Mouse (Mus musculus): ENCODE results near the gene Tmem72.

Tmem72 gene

GRCm38 (mm10) chr6:116682317-116682716 is 34.4 kb downstream of the Tmem72 start:
- DNase-seq (ENCODE audit: inconsistent age in 2 of 2, low spot score in 1 of 2), result peak in 1 of 2 experiments; percentile 51

- DNase-seq (ENCODE audit: inconsistent age in 2 of 2, low spot score in 1 of 2), result peak in 1 of 2 experiments; percentile 30
These were observed 37.0 kb downstream of the Tmem72 start for GRCm38 (mm10) chr6:116679563-116680288.

GRCm38 (mm10) chr6:116677321-116677720 is 39.4 kb downstream of the Tmem72 start:
- no peak for DNase-seq (ENCODE audit: inconsistent age in 2 of 2, low spot score in 1 of 2)

GRCm38 (mm10) chr6:116676355-116676913 is 40.3 kb downstream of the Tmem72 start:
- no peak for DNase-seq (ENCODE audit: inconsistent age in 2 of 2, low spot score in 1 of 2)

- peak in 1 of 2 experiments; percentile 32 for DNase-seq (ENCODE audit: inconsistent age in 2 of 2, low spot score in 1 of 2)
These were observed 42.3 kb downstream of the Tmem72 start for GRCm38 (mm10) chr6:116674283-116674886.

GRCm38 (mm10) chr6:116673471-116674282 is 43.0 kb downstream of the Tmem72 start, which contains the start of gene Rassf4:
TSS of gene Rassf4 (minus strand) at chr6:116673952.
- DNase-seq (ENCODE audit: inconsistent age in 2 of 2, low spot score in 1 of 2), result peak; percentile 78 to 94

GRCm38 (mm10) chr6:116672349-116672748 is 44.4 kb downstream of the Tmem72 start:
- DNase-seq (ENCODE audit: inconsistent age in 2 of 2, low spot score in 1 of 2), result no peak

- DNase-seq (ENCODE audit: inconsistent age in 2 of 2, low spot score in 1 of 2), result no peak
These were observed 44.9 kb downstream of the Tmem72 start for GRCm38 (mm10) chr6:116671768-116672167.

GRCm38 (mm10) chr6:116671031-116671430 is 45.7 kb downstream of the Tmem72 start:
- DNase-seq (ENCODE audit: inconsistent age in 2 of 2, low spot score in 1 of 2), result no peak

- no peak for DNase-seq (ENCODE audit: inconsistent age in 2 of 2, low spot score in 1 of 2)
These were observed 46.6 kb downstream of the Tmem72 start for GRCm38 (mm10) chr6:116670144-116670543.

GRCm38 (mm10) chr6:116668682-116669470 is 47.8 kb downstream of the Tmem72 start:
- DNase-seq (ENCODE audit: inconsistent age in 2 of 2, low spot score in 1 of 2), result no peak

GRCm38 (mm10) chr6:116667382-116667781 is 49.3 kb downstream of the Tmem72 start:
- DNase-seq (ENCODE audit: inconsistent age in 2 of 2, low spot score in 1 of 2), result no peak

GRCm38 (mm10) chr6:116666892-116667291 is 49.8 kb downstream of the Tmem72 start:
- no peak for DNase-seq (ENCODE audit: inconsistent age in 2 of 2, low spot score in 1 of 2)

- no peak for DNase-seq (ENCODE audit: inconsistent age in 2 of 2, low spot score in 1 of 2)
These were observed 50.5 kb downstream of the Tmem72 start for GRCm38 (mm10) chr6:116666085-116666750.

- no peak for DNase-seq (ENCODE audit: inconsistent age in 2 of 2, low spot score in 1 of 2)
These were observed 51.9 kb downstream of the Tmem72 start for GRCm38 (mm10) chr6:116664830-116665229.

- DNase-seq (ENCODE audit: inconsistent age in 2 of 2, low spot score in 1 of 2), result no peak
These were observed 52.7 kb downstream of the Tmem72 start for GRCm38 (mm10) chr6:116664031-116664430.

GRCm38 (mm10) chr6:116663364-116663763 is 53.3 kb downstream of the Tmem72 start:
- DNase-seq (ENCODE audit: inconsistent age in 2 of 2, low spot score in 1 of 2), result no peak

- DNase-seq (ENCODE audit: inconsistent age in 2 of 2, low spot score in 1 of 2), result peak in 1 of 2 experiments; percentile 79
These were observed 62.8 kb downstream of the Tmem72 start for GRCm38 (mm10) chr6:116653684-116654454.

- DNase-seq (ENCODE audit: inconsistent age in 2 of 2, low spot score in 1 of 2), result no peak
These were observed 63.5 kb downstream of the Tmem72 start for GRCm38 (mm10) chr6:116653191-116653590.
